Mouse (Mus musculus) spleen, adult 2 months (tissue): ENCODE measurements around the gene Hoxa9. TPM values are rescaled to one million over a fixed set of nuclear protein-coding genes. Genes with fewer than 3 reads are reported as not detected.
A peak's percentile ranks its signal among the peaks of the same experiment; 100 is the strongest.

Experiments used
- DNase-seq, 2 experiments: peaks; one replicate each; pipeline versions ENCODE4 v3.0.0 to v3.0.0-alpha.2; 2012 to 2021; ENCODE audit warnings: low spot score in 2 of 2, low read depth in 1 of 2
- H3K27ac ChIP-seq: fragments of 200-500 bp; 2 replicates; pipeline ENCODE4 v1.5.1; 2012; ENCODE audit warnings: low read length, inconsistent platforms; ENCODE audit not compliant: insufficient read depth
- H3K27me3 ChIP-seq: fragments of 200-500 bp; 2 replicates; pipeline ENCODE4 v1.6.1; 2012; ENCODE audit warnings: mild to moderate bottlenecking, moderate library complexity, low read length, inconsistent platforms; ENCODE audit not compliant: control insufficient read depth, insufficient read depth
- H3K36me3 ChIP-seq: fragments of 200-500 bp; 2 replicates; pipeline ENCODE4 v1.6.1; 2012; ENCODE audit warnings: mild to moderate bottlenecking, low read length, inconsistent platforms; ENCODE audit not compliant: control insufficient read depth, insufficient read depth
- H3K4me1 ChIP-seq: fragments of 200-500 bp; 2 replicates; pipeline ENCODE4 v1.6.1; 2011; ENCODE audit warnings: inconsistent platforms; ENCODE audit not compliant: control insufficient read depth, insufficient read depth, insufficient read length
- H3K4me3 ChIP-seq: fragments of 200-500 bp; 2 replicates; pipeline ENCODE4 v1.5.1; 2011; ENCODE audit warnings: mild to moderate bottlenecking, inconsistent platforms; ENCODE audit not compliant: insufficient read depth, insufficient read length; ENCODE audit errors: extremely low read depth
- CTCF ChIP-seq: fragments of 200-500 bp; IDR thresholded peaks from 2 replicates; pipeline ENCODE4 v1.5.1; 2011; ENCODE audit warnings: mild to moderate bottlenecking, inconsistent platforms; ENCODE audit not compliant: insufficient read depth, insufficient read length, insufficient replicate concordance; ENCODE audit errors: extremely low read depth
- POLR2A ChIP-seq: fragments of 200-500 bp; IDR thresholded peaks from 2 replicates; pipeline ENCODE4 v1.6.1; 2011; ENCODE audit warnings: low read depth, low read length, inconsistent platforms
- WGBS: fragments of 180-500 bp; shearing (Covaris S2); methylation state at CpG from one replicate; pipeline ENCODE4 v1.1.7; 2018; 5-methylcytosine and 5-hydroxymethylcytosine counted together
- polyA plus RNA-seq: library from polyadenylated mRNA; depleted of rRNA; stranded (reverse); fragments of >200 nt; gene quantifications from 2 replicates; pipeline ENCODE4 v1.2.3, GENCODE M21; 2012

Hoxa9 gene
- polyA plus RNA-seq, 1 experiment: 0.18 TPM

DNA sequence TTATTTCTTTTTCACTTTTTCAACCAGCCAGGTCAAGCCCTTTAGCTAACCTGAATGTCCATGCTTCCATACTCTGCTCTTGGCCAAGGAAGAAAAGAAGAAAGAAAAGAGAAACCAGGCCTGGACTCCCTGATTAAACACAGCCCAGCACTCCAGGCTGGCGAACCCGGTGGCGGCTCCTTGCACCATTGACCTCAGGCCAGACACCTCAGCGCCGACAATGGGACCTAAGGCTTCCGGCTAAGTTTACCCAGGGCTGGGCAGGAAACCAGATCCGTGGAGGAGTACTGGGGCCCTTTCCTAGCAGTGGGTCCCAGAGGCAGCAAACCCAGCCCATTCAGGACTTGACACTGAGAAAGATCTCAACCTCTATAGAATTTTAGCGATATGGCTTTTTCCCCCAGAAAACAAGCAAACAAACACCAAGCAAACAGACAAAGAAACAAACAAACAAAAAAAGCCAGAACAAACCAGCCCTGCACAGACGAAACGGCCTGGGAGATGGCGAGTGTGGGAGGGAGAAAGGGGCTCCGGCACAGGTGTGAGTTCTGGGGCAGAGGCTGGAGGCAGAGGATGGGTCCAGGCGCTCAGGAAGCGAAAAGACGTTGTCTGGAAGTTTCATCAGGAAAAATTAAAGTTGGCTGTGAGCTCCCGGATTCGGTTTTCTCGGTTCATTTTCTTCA is 1.1 kb upstream of the Hoxa9 start:
- peaks cover 20% of the 10 kb centered on the region for H3K4me1 ChIP-seq

DNA sequence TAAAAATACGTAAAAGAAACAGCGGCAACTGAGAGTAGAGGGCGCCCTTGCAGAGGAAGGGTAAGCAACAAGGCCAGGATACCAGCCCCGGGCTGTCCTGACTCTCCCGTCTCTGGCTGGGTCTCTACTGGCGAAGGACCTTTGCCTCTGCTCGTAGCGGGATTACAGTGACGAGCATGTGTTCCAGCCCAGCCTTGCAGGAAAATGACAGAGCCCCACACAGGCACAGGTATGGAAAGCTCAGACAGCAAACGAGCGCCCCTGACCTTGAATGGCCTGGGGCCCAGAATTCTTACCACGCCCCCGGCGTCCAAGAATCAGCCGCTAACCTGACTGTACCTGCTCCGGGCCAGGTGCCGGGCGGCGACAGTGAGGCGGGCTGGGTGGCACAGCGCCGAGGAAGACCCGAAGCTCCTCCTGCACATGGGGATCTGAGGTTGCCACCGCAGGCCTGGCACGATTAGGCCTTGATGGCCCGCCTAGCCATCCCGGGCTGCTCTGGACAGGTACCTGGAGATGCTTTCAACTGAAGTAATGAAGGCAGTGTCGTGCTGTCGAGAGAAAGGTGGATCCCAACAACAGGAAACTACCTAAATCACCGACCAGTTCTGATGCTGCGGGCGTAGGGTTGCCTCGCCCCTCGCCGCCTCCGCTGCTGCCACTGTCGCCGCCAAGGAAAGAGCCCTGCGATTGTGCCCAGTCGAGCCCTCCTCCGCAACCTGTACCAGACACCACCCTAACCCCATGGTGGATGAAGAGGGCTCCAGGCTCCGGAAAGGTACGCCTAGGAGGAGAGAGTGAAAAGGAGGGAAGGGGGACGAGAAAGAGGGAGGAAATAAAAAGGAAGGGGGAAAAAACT is 1.1 kb downstream of the Hoxa9 start:
- H3K4me1 ChIP-seq: peaks cover 25% of the 10 kb centered on the region
- H3K36me3 ChIP-seq: no peaks in the 10 kb centered on the region
- WGBS: 3% methylated on average over 43 of the region's 44 CpGs
- no peak for DNase-seq
- H3K27me3 ChIP-seq: peaks cover 64% of the 10 kb centered on the region
- no peak overlapping the region for H3K4me3 ChIP-seq
- no peak overlapping the region for H3K27ac ChIP-seq
- no peak for TF ChIP-seq CTCF
- no peak for TF ChIP-seq POLR2A

More for the DNA sequence above, 1.1 kb upstream of the Hoxa9 start:
- peak overlapping the region; percentile 5; the same call in 1 of the 2 replicates for H3K4me3 ChIP-seq
- H3K36me3 ChIP-seq: no peaks in the 10 kb centered on the region
- peaks cover 51% of the 10 kb centered on the region for H3K27me3 ChIP-seq
- H3K27ac ChIP-seq: no peak overlapping the region
- DNase-seq: no peak
- 5% methylated on average over 18 of the region's 18 CpGs for WGBS
- no peak for TF ChIP-seq CTCF

DNA sequence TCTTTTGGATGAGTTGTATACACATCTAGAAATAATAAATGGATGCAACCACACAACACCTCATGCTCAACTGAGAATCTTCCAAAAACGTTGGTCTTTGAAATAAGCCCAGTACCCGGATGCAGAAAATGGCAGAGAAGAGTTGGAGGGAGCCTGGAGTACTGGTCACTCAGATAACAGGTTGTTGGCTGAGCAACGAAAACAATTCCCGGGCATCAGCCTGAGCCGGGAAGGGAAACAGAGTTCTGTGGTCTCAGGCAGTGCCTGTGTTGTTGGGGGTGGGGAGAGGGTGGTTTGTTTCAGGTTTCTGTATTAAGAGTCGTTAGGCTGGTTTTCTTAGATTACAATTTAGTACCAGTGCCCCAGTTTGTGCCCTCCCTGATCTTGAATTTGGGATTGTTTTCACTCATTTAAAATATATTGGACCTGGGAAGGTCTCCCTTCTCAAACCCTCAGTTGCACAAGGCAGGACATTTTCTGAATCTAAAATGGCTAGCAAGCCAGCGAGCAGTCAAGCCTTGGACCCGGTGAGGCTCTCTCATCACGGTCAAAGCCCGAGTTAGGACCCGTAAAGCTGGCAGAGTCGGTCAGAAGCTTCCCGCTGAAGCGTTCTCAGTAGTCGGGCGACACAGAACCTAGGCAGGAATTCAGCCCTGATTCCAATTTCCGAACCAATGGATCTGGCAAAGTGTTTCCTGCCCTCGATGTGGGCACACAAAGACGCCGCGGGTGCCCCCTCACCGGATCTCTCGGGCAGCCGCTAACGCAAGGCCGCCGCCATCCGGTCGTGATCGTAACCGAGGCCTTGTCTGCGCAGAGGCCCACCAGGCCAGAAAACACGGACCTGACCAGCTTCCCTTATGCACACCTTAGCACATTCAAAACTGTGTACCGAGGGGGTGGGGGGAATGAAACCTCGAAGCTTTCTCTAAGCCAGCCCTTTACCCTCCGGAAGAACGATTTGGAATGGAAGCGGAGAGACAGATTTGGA is 2.1 kb downstream of the Hoxa9 start:
- Histone ChIP-seq H3K4me3 (0 out of 2 replicates have a peak overlapping the region, but pooled peaks have one; percentile 18), H3K27ac (no peak overlapping the region), H3K4me1 (peaks cover 17% of the 10 kb centered on the region), H3K27me3 (peaks cover 61% of the 10 kb centered on the region), H3K36me3 (no peaks in the 10 kb centered on the region)
- WGBS: 3% methylated on average over 38 of the region's 38 CpGs
- TF ChIP-seq CTCF: no peak
- no peak for TF ChIP-seq POLR2A
- no peak for DNase-seq

DNA sequence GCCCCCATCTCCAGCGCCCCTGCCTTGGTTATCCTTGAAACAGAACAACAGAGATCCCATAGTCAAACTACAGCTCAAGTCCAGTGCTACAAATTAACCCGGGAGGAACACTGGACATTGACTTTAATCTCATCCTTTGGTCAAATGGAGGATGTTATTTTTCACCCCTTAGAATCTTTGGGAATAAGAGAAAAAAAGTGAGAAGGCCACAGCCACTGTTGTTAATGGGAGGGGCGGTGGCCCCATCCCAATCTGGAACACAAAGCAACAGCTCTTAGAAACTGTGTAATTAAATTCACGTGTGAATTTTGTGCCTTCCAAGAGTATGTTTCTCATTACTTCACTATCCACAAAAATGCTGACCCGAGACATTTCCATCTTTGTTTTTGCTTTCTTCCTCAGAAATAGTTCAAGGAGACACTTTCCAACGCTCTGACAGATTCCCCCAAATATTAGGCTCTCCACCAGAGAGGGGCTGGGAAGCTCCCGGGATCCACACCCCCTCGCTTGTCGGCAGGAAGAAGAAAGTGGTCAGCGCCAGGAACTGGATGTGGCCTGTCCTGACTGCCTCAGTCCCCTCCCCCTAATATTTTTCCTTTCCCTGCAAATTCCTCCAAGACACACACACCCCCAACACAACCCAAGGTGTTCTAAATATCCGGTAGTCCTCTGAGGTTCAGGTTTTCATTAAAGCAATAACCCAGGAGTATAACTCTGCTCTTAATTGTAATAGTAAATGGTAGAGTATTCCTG is 3.2 kb downstream of the Hoxa9 start:
- Histone ChIP-seq H3K36me3 (no peaks in the 10 kb centered on the region), H3K4me3 (no peak overlapping the region), H3K27me3 (peaks cover 55% of the 10 kb centered on the region), H3K27ac (no peak overlapping the region), H3K4me1 (peaks cover 17% of the 10 kb centered on the region)
- no peak for TF ChIP-seq CTCF
- no peak for TF ChIP-seq POLR2A
- no peak for DNase-seq
- WGBS: 36% methylated on average over 11 of the region's 11 CpGs

DNA sequence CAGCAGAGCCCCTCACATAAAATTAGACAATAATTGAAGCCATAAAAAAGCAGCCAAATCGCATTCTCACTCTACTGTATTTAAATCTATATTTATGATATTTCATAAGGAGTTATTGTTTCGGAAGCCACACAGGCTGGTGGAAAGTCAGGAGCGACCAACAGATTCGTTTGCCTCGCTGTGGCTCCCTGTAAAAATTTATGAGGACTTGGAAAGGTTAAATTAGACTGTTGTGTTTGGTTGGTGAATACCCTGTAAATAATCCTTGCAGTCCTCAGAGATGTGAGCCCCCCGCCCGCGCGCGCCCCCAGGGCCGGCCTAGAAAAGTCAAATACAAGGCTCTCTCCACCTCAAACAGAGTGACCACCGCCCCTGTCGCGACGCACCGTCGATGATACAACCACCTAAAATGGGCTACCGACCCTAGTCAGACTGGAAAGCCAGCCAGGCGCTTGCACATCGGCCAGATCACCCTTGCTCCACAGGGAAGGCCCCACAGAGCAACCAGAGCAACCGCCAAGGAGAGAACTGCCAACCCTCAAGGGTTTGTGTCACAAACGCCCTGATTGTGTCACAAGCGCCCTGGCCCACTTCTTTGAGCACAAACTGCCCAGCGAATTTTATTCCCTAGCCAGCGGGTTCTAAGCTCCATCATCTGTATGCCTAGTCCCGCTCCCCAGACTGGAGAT is 4.2 kb downstream of the Hoxa9 start:
- Histone ChIP-seq H3K27ac (no peak overlapping the region), H3K27me3 (peaks cover 54% of the 10 kb centered on the region), H3K36me3 (no peaks in the 10 kb centered on the region), H3K4me3 (no peak overlapping the region), H3K4me1 (peaks cover 15% of the 10 kb centered on the region; the same call in 1 of the 2 replicates)
- 10% methylated on average over 26 of the region's 26 CpGs for WGBS
- TF ChIP-seq POLR2A (no peak), CTCF (no peak)
- no peak for DNase-seq
